Mouse (Mus musculus): ENCODE data around the gene Noxa1. TPM values are rescaled to one million over a fixed set of nuclear protein-coding genes. Genes with fewer than 3 reads are reported as not detected.

Noxa1 gene
- polyA plus RNA-seq, 1 experiment from 2014 or later: 0.18 TPM

GRCm38 (mm10) chr2:25088636-25089035 is 6.3 kb downstream of the Noxa1 start:
- ATAC-seq (ENCODE audit: insufficient number of reproducible peaks, low FRiP score, low TSS enrichment, low read depth): no peak
- Histone ChIP-seq H3K27ac (no peak overlapping the region), H3K4me1 (no peaks in the 10 kb centered on the region), H3K36me3 (no peaks in the 10 kb centered on the region), H3K9me3 (no peaks in the 10 kb centered on the region), H3K4me2 (no peak overlapping the region), H3K9ac (no peak overlapping the region), H3K4me3 (no peak overlapping the region), H3K27me3 (no peaks in the 10 kb centered on the region)
- 83% methylated on average over 3 of the region's 3 CpGs for WGBS

- no peaks in the 10 kb centered on the region for H3K9me3 ChIP-seq
- no peak overlapping the region for H3K27ac ChIP-seq
- no peak overlapping the region for H3K9ac ChIP-seq
- no peak overlapping the region for H3K4me3 ChIP-seq
- ATAC-seq (ENCODE audit: insufficient number of reproducible peaks, low FRiP score, low TSS enrichment, low read depth): no peak
- no peaks in the 10 kb centered on the region for H3K27me3 ChIP-seq
- H3K36me3 ChIP-seq: no peaks in the 10 kb centered on the region
- H3K4me2 ChIP-seq: no peak overlapping the region
- WGBS: 85% methylated on average over 2 of the region's 2 CpGs
- H3K4me1 ChIP-seq: no peaks in the 10 kb centered on the region
These were observed 7.1 kb downstream of the Noxa1 start for GRCm38 (mm10) chr2:25087842-25088241.

GRCm38 (mm10) chr2:25085571-25085970 is 9.4 kb downstream of the Noxa1 start:
- Histone ChIP-seq H3K27me3 (no peaks in the 10 kb centered on the region; the same call in 1 of the 2 replicates), H3K4me3 (no peak overlapping the region), H3K36me3 (no peaks in the 10 kb centered on the region), H3K27ac (no peak overlapping the region), H3K4me1 (no peaks in the 10 kb centered on the region), H3K9me3 (no peaks in the 10 kb centered on the region), H3K4me2 (no peak overlapping the region), H3K9ac (no peak overlapping the region)
- 88% methylated on average over 5 of the region's 5 CpGs for WGBS
- no peak for ATAC-seq (ENCODE audit: insufficient number of reproducible peaks, low FRiP score, low TSS enrichment, low read depth)

- Histone ChIP-seq H3K4me2 (no peak overlapping the region), H3K4me3 (no peak overlapping the region), H3K9ac (no peak overlapping the region), H3K4me1 (no peaks in the 10 kb centered on the region), H3K27me3 (no peaks in the 10 kb centered on the region; the same call in 1 of the 2 replicates), H3K27ac (no peak overlapping the region), H3K36me3 (no peaks in the 10 kb centered on the region), H3K9me3 (no peaks in the 10 kb centered on the region)
- no peak for ATAC-seq (ENCODE audit: insufficient number of reproducible peaks, low FRiP score, low TSS enrichment, low read depth)
- 79% methylated on average over 4 of the region's 4 CpGs for WGBS
These were observed 11.3 kb downstream of the Noxa1 start for GRCm38 (mm10) chr2:25083697-25084096.

- no peaks in the 10 kb centered on the region for H3K36me3 ChIP-seq
- 44% methylated on average over 5 of the region's 5 CpGs for WGBS
- no peaks in the 10 kb centered on the region for H3K4me1 ChIP-seq
- H3K27me3 ChIP-seq: no peaks in the 10 kb centered on the region; the same call in 1 of the 2 replicates
- no peak within 1 kb of the TSS for H3K4me2 ChIP-seq
- no peak within 1 kb of the TSS for H3K4me3 ChIP-seq
- H3K27ac ChIP-seq: no peak within 1 kb of the TSS
- no peaks in the 10 kb centered on the region for H3K9me3 ChIP-seq
- H3K9ac ChIP-seq: no peak within 1 kb of the TSS
- ATAC-seq (ENCODE audit: insufficient number of reproducible peaks, low FRiP score, low TSS enrichment, low read depth): no peak
These were observed 14.9 kb downstream of the Noxa1 start, which contains the start of gene Entpd8 for GRCm38 (mm10) chr2:25080076-25080475. TSS of gene Entpd8 (plus strand) at chr2:25080304.

GRCm38 (mm10) chr2:25078967-25079366 is 16.0 kb downstream of the Noxa1 start:
- Histone ChIP-seq H3K27ac (no peak overlapping the region), H3K4me2 (no peak overlapping the region), H3K9me3 (no peaks in the 10 kb centered on the region), H3K36me3 (no peaks in the 10 kb centered on the region), H3K4me3 (no peak overlapping the region), H3K4me1 (no peaks in the 10 kb centered on the region), H3K27me3 (no peaks in the 10 kb centered on the region; the same call in 1 of the 2 replicates), H3K9ac (no peak overlapping the region)
- ATAC-seq (ENCODE audit: insufficient number of reproducible peaks, low FRiP score, low TSS enrichment, low read depth): no peak
- 68% methylated on average over 1 of the region's 1 CpGs for WGBS

- ATAC-seq (ENCODE audit: insufficient number of reproducible peaks, low FRiP score, low TSS enrichment, low read depth): no peak
- no peaks in the 10 kb centered on the region for H3K36me3 ChIP-seq
- WGBS: 59% methylated on average over 4 of the region's 4 CpGs
- no peak overlapping the region for H3K4me3 ChIP-seq
- H3K27me3 ChIP-seq: no peaks in the 10 kb centered on the region
- H3K9ac ChIP-seq: no peak overlapping the region
- H3K27ac ChIP-seq: no peak overlapping the region
- H3K4me2 ChIP-seq: no peak overlapping the region
- H3K4me1 ChIP-seq: no peaks in the 10 kb centered on the region
- no peaks in the 10 kb centered on the region for H3K9me3 ChIP-seq
These were observed 19.4 kb downstream of the Noxa1 start for GRCm38 (mm10) chr2:25075506-25075905.

- H3K4me3 ChIP-seq: no peak overlapping the region
- H3K27me3 ChIP-seq: no peaks in the 10 kb centered on the region
- no peak overlapping the region for H3K9ac ChIP-seq
- no peak overlapping the region for H3K27ac ChIP-seq
- ATAC-seq (ENCODE audit: insufficient number of reproducible peaks, low FRiP score, low TSS enrichment, low read depth): no peak
- H3K9me3 ChIP-seq: no peaks in the 10 kb centered on the region
- H3K4me2 ChIP-seq: no peak overlapping the region
- WGBS: 87% methylated on average over 4 of the region's 4 CpGs
- no peaks in the 10 kb centered on the region for H3K4me1 ChIP-seq
- no peaks in the 10 kb centered on the region for H3K36me3 ChIP-seq
These were observed 22.6 kb downstream of the Noxa1 start for GRCm38 (mm10) chr2:25072398-25072797.

GRCm38 (mm10) chr2:25069537-25069936 is 25.4 kb downstream of the Noxa1 start:
- no peaks in the 10 kb centered on the region for H3K36me3 ChIP-seq
- WGBS: 74% methylated on average over 4 of the region's 4 CpGs

GRCm38 (mm10) chr2:25066552-25066951 is 28.4 kb downstream of the Noxa1 start:
- Histone ChIP-seq H3K4me2 (no peak overlapping the region), H3K36me3 (peaks cover 8% of the 10 kb centered on the region), H3K9ac (no peak overlapping the region), H3K4me1 (no peaks in the 10 kb centered on the region), H3K4me3 (no peak overlapping the region), H3K9me3 (no peaks in the 10 kb centered on the region), H3K27ac (no peak overlapping the region), H3K27me3 (no peaks in the 10 kb centered on the region)
- ATAC-seq (ENCODE audit: insufficient number of reproducible peaks, low FRiP score, low TSS enrichment, low read depth): no peak
- 82% methylated on average over 4 of the region's 4 CpGs for WGBS

More at GRCm38 (mm10) chr2:25069537-25069936, 25.4 kb downstream of the Noxa1 start:
- Histone ChIP-seq H3K9ac (no peak overlapping the region), H3K4me2 (no peak overlapping the region), H3K27me3 (no peaks in the 10 kb centered on the region), H3K9me3 (no peaks in the 10 kb centered on the region), H3K4me3 (no peak overlapping the region), H3K27ac (no peak overlapping the region), H3K4me1 (no peaks in the 10 kb centered on the region)
- no peak for ATAC-seq (ENCODE audit: insufficient number of reproducible peaks, low FRiP score, low TSS enrichment, low read depth)

- ATAC-seq (ENCODE audit: insufficient number of reproducible peaks, low FRiP score, low TSS enrichment, low read depth): no peak
- Histone ChIP-seq H3K4me1 (no peaks in the 10 kb centered on the region), H3K9me3 (no peaks in the 10 kb centered on the region), H3K4me3 (no peak overlapping the region), H3K4me2 (no peak overlapping the region), H3K27me3 (no peaks in the 10 kb centered on the region), H3K9ac (no peak overlapping the region), H3K27ac (no peak overlapping the region), H3K36me3 (peaks cover 13% of the 10 kb centered on the region)
These were observed 29.4 kb downstream of the Noxa1 start for GRCm38 (mm10) chr2:25065537-25065936.

- no peak overlapping the region for H3K27ac ChIP-seq
- ATAC-seq (ENCODE audit: insufficient number of reproducible peaks, low FRiP score, low TSS enrichment, low read depth): no peak
- H3K4me1 ChIP-seq: no peaks in the 10 kb centered on the region
- H3K4me3 ChIP-seq: no peak overlapping the region
- H3K4me2 ChIP-seq: no peak overlapping the region
- H3K27me3 ChIP-seq: no peaks in the 10 kb centered on the region
- H3K36me3 ChIP-seq: peaks cover 25% of the 10 kb centered on the region
- no peaks in the 10 kb centered on the region for H3K9me3 ChIP-seq
- WGBS: 95% methylated on average over 1 of the region's 1 CpGs
- no peak overlapping the region for H3K9ac ChIP-seq
These were observed 30.7 kb downstream of the Noxa1 start for GRCm38 (mm10) chr2:25064285-25064684.

- ATAC-seq (ENCODE audit: insufficient number of reproducible peaks, low FRiP score, low TSS enrichment, low read depth): no peak
- H3K9me3 ChIP-seq: no peaks in the 10 kb centered on the region
These were observed 31.4 kb downstream of the Noxa1 start for GRCm38 (mm10) chr2:25063523-25063922.

More at GRCm38 (mm10) chr2:25063523-25063922, 31.4 kb downstream of the Noxa1 start:
- H3K36me3 ChIP-seq: peaks cover 31% of the 10 kb centered on the region
- H3K4me1 ChIP-seq: no peaks in the 10 kb centered on the region
- H3K4me2 ChIP-seq: no peak overlapping the region
- no peak overlapping the region for H3K9ac ChIP-seq
- no peak overlapping the region for H3K27ac ChIP-seq
- no peaks in the 10 kb centered on the region for H3K27me3 ChIP-seq
- 97% methylated on average over 5 of the region's 5 CpGs for WGBS
- no peak overlapping the region for H3K4me3 ChIP-seq

Measured in limb, embryonic 15.5 days (tissue).